10 mouse cellular contexts compared by ENCODE assay signal in the genomic region with DNA sequence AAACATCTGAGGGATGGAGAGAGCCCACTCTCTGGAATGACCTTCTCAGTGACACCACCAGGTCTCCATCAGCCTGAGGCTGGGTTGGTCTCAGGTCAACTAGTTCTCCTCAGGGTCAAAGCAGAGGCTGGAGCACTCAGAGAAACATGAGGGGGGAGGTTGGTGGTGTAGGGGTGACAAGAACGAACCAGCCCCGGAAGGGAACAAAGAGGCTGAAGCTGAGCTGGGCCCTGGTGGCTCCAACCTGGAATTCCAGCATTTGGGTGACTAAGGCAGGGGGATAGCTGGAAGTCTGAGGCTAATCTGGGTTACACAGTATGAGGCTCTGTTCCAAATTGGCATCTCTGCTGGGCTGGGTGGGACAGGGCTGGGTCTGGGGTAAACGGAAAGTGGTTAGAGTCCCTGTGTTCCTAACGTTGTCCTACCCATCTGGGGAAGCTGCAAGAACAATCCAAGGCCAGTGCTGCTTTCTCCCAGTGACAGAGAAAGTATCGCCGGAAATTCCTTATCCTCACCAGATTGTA. TPM values are rescaled to one million over a fixed set of nuclear protein-coding genes. Genes with fewer than 3 reads are reported as not detected.
DNase-seq lines count a peak whose midpoint lies in the region; ATAC-seq and TF ChIP-seq lines count a peak whose summit lies in the region.
"Had no signal": no experiment of that assay in that cellular context is flagged by ENCODE, and none has a peak within 500 bp of the region (broad histone marks: within the 10 kb centered on the region; RNA-seq: fewer than 3 reads in every experiment).

No protein-coding gene starts in this region.

- ATAC-seq in forebrain, postnatal 0 days = no peak
- peak; percentile 15; the same call in 1 of the 2 replicates for ATAC-seq in lung, embryonic 14.5 days (ENCODE audit: insufficient read depth)
- ATAC-seq in hindbrain, embryonic 13.5 days (ENCODE audit: low FRiP score) = peak; percentile 35
- ATAC-seq in midbrain, embryonic 15.5 days (replicated peaks) = peak; percentile 25; the same call in 1 of the 2 replicates
- ATAC-seq in erythroid progenitor cell, adult 5-6 weeks (replicated peaks; ENCODE audit: low FRiP score, poor library complexity, severe bottlenecking) = no peak

- H3K9ac ChIP-seq in forebrain, postnatal 0 days = no peak overlapping the region
- no peak overlapping the region for H3K9ac ChIP-seq in lung, embryonic 14.5 days
- H3K9ac ChIP-seq in hindbrain, embryonic 13.5 days = peak overlapping the region; percentile 29; the same call in 1 of the 2 replicates
- no peak overlapping the region for H3K9ac ChIP-seq in midbrain, embryonic 15.5 days
- H3K9ac ChIP-seq: limb, embryonic 12.5 days had no signal

- peak overlapping the region; percentile 79 for H3K27ac ChIP-seq in forebrain, embryonic 10.5 days
- H3K27ac ChIP-seq in forebrain, postnatal 0 days (ENCODE audit: low read depth, low read length) = no peak overlapping the region
- H3K27ac ChIP-seq in lung, embryonic 14.5 days (ENCODE audit: low read depth) = no peak overlapping the region
- H3K27ac ChIP-seq in hindbrain, embryonic 13.5 days = peak overlapping the region; percentile 40
- H3K27ac ChIP-seq in midbrain, embryonic 15.5 days = peak overlapping the region; percentile 57
- H3K27ac ChIP-seq: limb, embryonic 12.5 days had no signal

- no peaks in the 10 kb centered on the region for H3K36me3 ChIP-seq in forebrain, embryonic 10.5 days (replicated peaks)
- H3K36me3 ChIP-seq in forebrain, postnatal 0 days (ENCODE audit: insufficient read depth) = peaks cover 11% of the 10 kb centered on the region
- no peaks in the 10 kb centered on the region for H3K36me3 ChIP-seq in lung, embryonic 14.5 days (ENCODE audit: insufficient read depth)
- peaks cover 20% of the 10 kb centered on the region for H3K36me3 ChIP-seq in hindbrain, embryonic 13.5 days
- no peaks in the 10 kb centered on the region; the same call in 1 of the 2 replicates for H3K36me3 ChIP-seq in midbrain, embryonic 15.5 days (replicated peaks)
- H3K36me3 ChIP-seq: limb, embryonic 12.5 days had no signal

- no peak overlapping the region for H3K4me2 ChIP-seq in forebrain, postnatal 0 days (ENCODE audit: low read depth)
- H3K4me2 ChIP-seq in lung, embryonic 14.5 days = no peak overlapping the region
- no peak overlapping the region for H3K4me2 ChIP-seq in hindbrain, embryonic 13.5 days
- H3K4me2 ChIP-seq in midbrain, embryonic 15.5 days = no peak overlapping the region

- H3K27me3 ChIP-seq in forebrain, embryonic 10.5 days (ENCODE audit: poor library complexity, severe bottlenecking) = no peaks in the 10 kb centered on the region
- H3K27me3 ChIP-seq in forebrain, postnatal 0 days (ENCODE audit: insufficient read depth, low read length) = no peaks in the 10 kb centered on the region
- H3K27me3 ChIP-seq in lung, embryonic 14.5 days (ENCODE audit: insufficient read depth, low read length) = no peaks in the 10 kb centered on the region
- H3K27me3 ChIP-seq in hindbrain, embryonic 13.5 days = peaks cover 7% of the 10 kb centered on the region
- no peaks in the 10 kb centered on the region for H3K27me3 ChIP-seq in midbrain, embryonic 15.5 days (replicated peaks)

- peaks cover 27% of the 10 kb centered on the region for H3K4me1 ChIP-seq in forebrain, embryonic 10.5 days
- no peaks in the 10 kb centered on the region for H3K4me1 ChIP-seq in forebrain, postnatal 0 days (ENCODE audit: insufficient read depth)
- no peaks in the 10 kb centered on the region; the same call in 1 of the 2 replicates for H3K4me1 ChIP-seq in lung, embryonic 14.5 days (ENCODE audit: insufficient read depth)
- peaks cover 14% of the 10 kb centered on the region for H3K4me1 ChIP-seq in hindbrain, embryonic 13.5 days (replicated peaks)
- peaks cover 15% of the 10 kb centered on the region for H3K4me1 ChIP-seq in midbrain, embryonic 15.5 days

- H3K9me3 ChIP-seq in forebrain, embryonic 10.5 days = no peaks in the 10 kb centered on the region
- H3K9me3 ChIP-seq in forebrain, postnatal 0 days (ENCODE audit: low read length) = no peaks in the 10 kb centered on the region
- H3K9me3 ChIP-seq in lung, embryonic 14.5 days (ENCODE audit: low read depth, low read length) = no peaks in the 10 kb centered on the region
- no peaks in the 10 kb centered on the region for H3K9me3 ChIP-seq in hindbrain, embryonic 13.5 days
- no peaks in the 10 kb centered on the region for H3K9me3 ChIP-seq in midbrain, embryonic 15.5 days
- H3K9me3 ChIP-seq: limb, embryonic 12.5 days had no signal

- no peak overlapping the region for H3K4me3 ChIP-seq in forebrain, embryonic 10.5 days
- no peak overlapping the region for H3K4me3 ChIP-seq in forebrain, postnatal 0 days (ENCODE audit: low read depth, low read length)
- no peak overlapping the region for H3K4me3 ChIP-seq in lung, embryonic 14.5 days (ENCODE audit: low read depth, low read length)
- H3K4me3 ChIP-seq in hindbrain, embryonic 13.5 days = no peak overlapping the region
- no peak overlapping the region for H3K4me3 ChIP-seq in midbrain, embryonic 15.5 days
- H3K4me3 ChIP-seq: limb, embryonic 12.5 days had no signal

- 46% methylated on average over 6 of the region's 6 CpGs for WGBS in forebrain, embryonic 10.5 days
- WGBS in forebrain, postnatal 0 days = 34% methylated on average over 6 of the region's 6 CpGs
- WGBS in lung, embryonic 14.5 days = 15% methylated on average over 6 of the region's 6 CpGs
- 56% methylated on average over 6 of the region's 6 CpGs for WGBS in hindbrain, embryonic 13.5 days
- WGBS in midbrain, embryonic 15.5 days = 28% methylated on average over 6 of the region's 6 CpGs

- DNase-seq in forebrain, embryonic 10.5 days (ENCODE audit: extremely low spot score, low spot score) = no peak
- DNase-seq in forebrain, postnatal 0 days = no peak
- DNase-seq in lung, embryonic 14.5 days = no peak
- no peak for DNase-seq in lung, postnatal 10 days
- no peak for DNase-seq in natural killer cell, adult 2 months (ENCODE audit: low spot score in 2 of 2)

- no peak for TF ChIP-seq CTCF in forebrain, postnatal 0 days (IDR thresholded peaks at IDR 0.05; ENCODE audit: low read depth)
- no peak for TF ChIP-seq CTCF in lung, embryonic 14.5 days (IDR thresholded peaks at IDR 0.05; ENCODE audit: low read depth)

RNA-seq across cellular contexts. Expression of a gene that starts 27.9 kb away (rescaled TPM):
- 0.15 TPM in 1 of 2 replicates, not detected in the other for polyA plus RNA-seq in forebrain, embryonic 10.5 days (2016; fragmentation: Nextera tagmentation; extraction: Ambion mirVana)
- total RNA-seq in forebrain, postnatal 0 days (2014; rRNA removed) = 10.0 and 12.3 TPM in 2 replicates
- polyA plus RNA-seq in forebrain, postnatal 0 days (2015; fragmentation: Nextera tagmentation; extraction: Ambion mirVana) = 1.8 and 2.1 TPM in 2 replicates
- polyA plus RNA-seq in lung, embryonic 14.5 days (2014; fragmentation: Nextera tagmentation; extraction: Ambion mirVana) = 0.15 TPM in 1 of 2 replicates, not detected in the other
- 3.3 and 4.6 TPM in 2 replicates for polyA plus RNA-seq in hindbrain, embryonic 13.5 days (2015; fragmentation: Nextera tagmentation; extraction: Ambion mirVana)
- polyA plus RNA-seq in midbrain, embryonic 15.5 days (2015; fragmentation: Nextera tagmentation; extraction: Ambion mirVana) = 6.2 and 7.5 TPM in 2 replicates
- total RNA-seq in erythroid progenitor cell, adult 5-6 weeks (2015; ENCODE audit: low replicate concordance) = not detected in 2 replicates
- total RNA-seq in erythroid progenitor cell, adult 5-6 weeks (2017; ENCODE audit: low replicate concordance) = not detected in 2 replicates
- total RNA-seq: hematopoietic stem cell, adult 5-6 weeks had no signal

RNA-seq across cellular contexts. Expression of a gene that starts 40.0 kb away (rescaled TPM):
- polyA plus RNA-seq in forebrain, embryonic 10.5 days (2016; fragmentation: Nextera tagmentation; extraction: Ambion mirVana) = not detected in 2 replicates
- 2.3 and 3.2 TPM in 2 replicates for total RNA-seq in forebrain, postnatal 0 days (2014; rRNA removed)
- 0.49 and 0.85 TPM in 2 replicates for polyA plus RNA-seq in forebrain, postnatal 0 days (2015; fragmentation: Nextera tagmentation; extraction: Ambion mirVana)
- polyA plus RNA-seq in lung, embryonic 14.5 days (2014; fragmentation: Nextera tagmentation; extraction: Ambion mirVana) = 4.1 and 5.3 TPM in 2 replicates
- polyA plus RNA-seq in hindbrain, embryonic 13.5 days (2015; fragmentation: Nextera tagmentation; extraction: Ambion mirVana) = 0.29 and 0.48 TPM in 2 replicates
- polyA plus RNA-seq in midbrain, embryonic 15.5 days (2015; fragmentation: Nextera tagmentation; extraction: Ambion mirVana) = 0.60 and 0.72 TPM in 2 replicates
- not detected in 2 replicates for total RNA-seq in erythroid progenitor cell, adult 5-6 weeks (2015; ENCODE audit: low replicate concordance)
- total RNA-seq in erythroid progenitor cell, adult 5-6 weeks (2017; ENCODE audit: low replicate concordance) = not detected in 2 replicates
- total RNA-seq: hematopoietic stem cell, adult 5-6 weeks had no signal

Comparison
In these comparisons a context has a peak if more than half of its experiments do, and no peak if none do; other contexts are left out.
1. H3K27ac ChIP-seq: peak in forebrain, embryonic 10.5 days (single experiment), hindbrain, embryonic 13.5 days (single experiment) and midbrain, embryonic 15.5 days (single experiment); none in forebrain, postnatal 0 days (single experiment) and lung, embryonic 14.5 days (single experiment).
2. ATAC-seq: peak in lung, embryonic 14.5 days (single experiment), hindbrain, embryonic 13.5 days (single experiment) and midbrain, embryonic 15.5 days (single experiment); none in forebrain, postnatal 0 days (single experiment) and erythroid progenitor cell, adult 5-6 weeks (single experiment).